Mouse (Mus musculus) kidney, postnatal 4 days (tissue): Measurements from ENCODE around the gene Gon7.

ENCODE experiments used
- DNase-seq, 2 experiments: peaks; one replicate each; pipeline ENCODE4 v3.0.0; 2021; ENCODE audit warnings: mixed read lengths in 2 of 2

Gon7 gene

GRCm38 (mm10) chr12:102742056-102742455 is 15.5 kb downstream of the Gon7 start:
- DNase-seq: no peak

DNA sequence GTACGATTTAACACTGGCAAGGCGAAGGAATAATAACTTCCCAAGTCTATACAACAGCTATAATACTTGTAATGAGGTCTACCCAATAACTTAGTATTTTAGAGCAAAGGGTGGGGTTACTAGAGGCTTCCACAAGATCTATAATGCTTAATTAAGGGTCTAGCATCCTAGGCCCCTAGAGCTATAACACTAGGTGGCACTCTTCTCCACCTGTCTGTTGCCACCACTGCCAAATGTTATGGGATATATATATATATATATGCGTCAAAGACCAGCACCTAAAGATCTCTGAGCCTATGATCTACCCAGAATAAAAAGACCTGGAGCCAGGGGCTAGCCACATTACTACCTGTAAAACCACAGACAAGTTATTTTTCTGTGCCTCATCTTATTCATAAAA is 17.3 kb downstream of the Gon7 start:
- no peak for DNase-seq

DNA sequence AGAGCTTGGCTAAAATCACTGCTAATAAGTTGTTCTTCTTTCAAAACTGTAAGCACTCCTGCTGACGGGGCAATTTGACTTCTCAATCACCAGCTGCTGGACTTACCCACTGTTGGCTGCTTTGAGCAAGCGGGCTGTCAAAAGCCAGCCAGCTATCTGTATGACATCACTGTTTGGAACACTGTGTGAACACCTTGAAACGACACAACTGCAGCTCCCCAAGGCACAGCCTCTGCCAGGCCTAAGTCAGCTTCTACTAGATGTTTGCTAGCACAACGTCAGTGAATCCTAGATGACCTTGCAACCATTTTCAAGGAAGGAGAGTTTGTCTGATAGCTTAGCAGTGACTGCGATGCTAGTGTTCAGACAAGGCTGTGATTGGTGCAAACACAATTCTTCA is 18.5 kb downstream of the Gon7 start:
- DNase-seq: no peak

DNA sequence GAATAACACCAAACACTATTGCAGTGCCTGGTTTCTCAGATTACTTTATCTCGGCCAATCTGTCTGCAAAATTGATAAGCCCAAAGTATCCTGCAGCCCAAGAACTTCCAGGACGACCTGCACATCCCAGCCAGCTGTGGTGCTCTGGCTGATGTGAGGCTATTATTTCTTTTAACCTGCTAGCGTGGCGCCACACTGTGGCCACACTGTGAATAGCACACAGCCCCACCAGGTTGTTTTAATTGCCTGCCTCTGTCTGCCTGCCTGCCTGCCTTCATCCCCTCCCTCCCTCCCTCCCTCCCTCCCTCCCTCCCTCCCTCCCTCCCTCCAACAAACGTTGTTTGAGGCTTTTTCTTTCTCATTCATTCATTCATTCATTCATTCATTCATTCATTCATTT is 24.2 kb downstream of the Gon7 start:
- DNase-seq: peak; percentile 81 to 87

DNA sequence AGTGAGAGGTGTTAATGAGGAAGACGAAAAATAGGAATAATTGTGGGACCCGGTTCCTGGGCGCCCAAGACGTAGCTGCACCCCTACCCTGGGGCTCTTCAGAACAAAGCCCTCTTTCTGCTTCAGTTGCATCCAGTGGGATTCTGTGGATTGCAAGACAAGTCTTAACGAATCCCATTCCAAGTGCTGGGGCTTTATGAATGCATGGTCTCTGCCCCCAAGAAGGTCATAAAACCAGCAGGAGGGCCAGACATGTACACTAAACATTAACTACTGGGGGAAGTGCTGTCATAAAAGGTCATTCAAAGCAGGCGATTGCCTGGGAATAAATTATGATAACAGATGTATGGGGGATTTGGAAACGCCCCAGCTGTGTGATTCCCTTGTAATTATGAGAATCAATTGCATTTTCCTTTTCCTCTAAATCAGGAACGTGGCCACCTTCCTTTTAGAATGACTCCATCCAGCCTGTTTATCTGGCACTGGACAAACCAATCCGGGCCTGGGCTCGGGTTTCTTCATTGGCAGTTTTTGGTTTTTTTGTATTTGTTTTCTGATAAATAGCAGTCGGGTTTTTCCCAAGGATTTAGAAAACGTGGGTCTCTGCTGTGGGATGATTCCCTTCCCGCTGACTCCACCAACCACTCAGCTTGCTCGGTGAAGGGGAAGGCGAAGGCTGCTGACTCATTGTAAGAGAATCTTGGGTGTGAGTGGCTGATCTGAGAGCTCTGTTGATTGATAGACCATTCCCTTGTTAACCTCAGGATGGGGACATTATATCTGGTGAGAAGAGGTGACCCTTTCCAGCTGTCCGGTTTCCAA is 26.6 kb downstream of the Gon7 start:
- peak; percentile 21 to 43 for DNase-seq

DNA sequence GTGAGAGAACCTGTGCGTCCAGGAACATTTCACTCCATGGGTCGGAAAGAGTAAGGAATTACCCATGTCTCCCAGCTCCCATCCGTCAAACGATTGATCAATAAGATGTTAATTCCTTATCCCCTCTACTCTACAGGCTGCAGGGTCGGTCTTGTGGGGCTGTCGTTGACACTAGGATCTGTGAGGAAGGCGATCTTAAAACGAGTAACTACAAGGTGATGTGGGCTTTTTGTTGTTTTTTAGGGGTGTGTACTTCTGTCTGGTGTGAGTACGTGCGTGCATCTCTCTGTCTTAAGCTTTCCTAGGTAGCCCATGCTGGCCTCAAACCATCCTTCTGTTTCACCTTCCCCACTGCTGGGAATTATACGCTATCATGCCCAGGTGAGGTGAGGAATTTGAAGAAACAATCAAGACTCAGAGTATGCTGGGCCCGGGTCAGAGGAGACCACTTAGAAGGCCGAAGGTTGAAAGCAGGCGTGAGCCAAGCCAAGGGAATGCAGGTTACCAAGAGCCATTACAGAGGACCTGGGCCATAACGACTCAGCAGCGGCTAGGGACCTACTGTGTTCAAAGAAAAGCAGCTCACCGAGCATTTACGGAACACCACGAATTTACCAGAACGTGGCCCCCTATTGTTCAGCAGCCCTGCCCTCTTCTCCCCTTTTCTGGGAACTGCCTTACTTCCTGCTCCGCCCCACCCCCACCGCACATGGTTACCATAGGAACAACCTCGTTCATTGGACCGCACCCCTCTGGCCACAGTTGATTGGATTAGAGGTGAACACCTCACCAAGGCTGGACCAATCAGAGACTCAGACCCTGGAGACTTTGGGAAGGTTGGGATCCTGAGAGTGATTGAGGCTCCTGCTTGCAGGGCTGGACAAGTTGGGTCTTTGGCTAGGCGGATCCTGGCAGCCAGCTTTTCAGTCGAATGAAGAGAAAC is 27.5 kb downstream of the Gon7 start:
- DNase-seq: peak; percentile 88 to 93

- no peak for DNase-seq
Observed at GRCm38 (mm10) chr12:102725761-102726175, 31.8 kb downstream of the Gon7 start.

DNA sequence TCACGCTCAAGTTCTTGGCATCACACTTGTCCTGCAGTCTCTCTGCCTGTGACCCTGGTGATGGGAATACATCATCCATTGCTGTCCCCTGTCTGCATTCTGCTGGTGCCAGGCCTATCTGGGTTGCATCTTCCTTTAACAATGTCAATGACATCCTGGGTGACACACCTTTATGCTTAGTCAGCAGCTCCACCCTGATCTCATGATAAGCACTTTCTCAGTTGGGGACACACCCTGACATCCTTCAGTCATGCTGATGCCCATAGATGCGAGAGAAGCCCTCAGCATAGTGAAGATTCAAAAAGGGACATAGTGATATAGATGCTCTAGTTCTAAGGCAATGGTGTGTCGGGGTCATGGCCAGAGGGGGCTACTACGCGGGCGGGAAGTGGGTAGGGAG is 32.5 kb downstream of the Gon7 start:
- no peak for DNase-seq

GRCm38 (mm10) chr12:102723861-102724260 is 33.7 kb downstream of the Gon7 start:
- DNase-seq: no peak

DNA sequence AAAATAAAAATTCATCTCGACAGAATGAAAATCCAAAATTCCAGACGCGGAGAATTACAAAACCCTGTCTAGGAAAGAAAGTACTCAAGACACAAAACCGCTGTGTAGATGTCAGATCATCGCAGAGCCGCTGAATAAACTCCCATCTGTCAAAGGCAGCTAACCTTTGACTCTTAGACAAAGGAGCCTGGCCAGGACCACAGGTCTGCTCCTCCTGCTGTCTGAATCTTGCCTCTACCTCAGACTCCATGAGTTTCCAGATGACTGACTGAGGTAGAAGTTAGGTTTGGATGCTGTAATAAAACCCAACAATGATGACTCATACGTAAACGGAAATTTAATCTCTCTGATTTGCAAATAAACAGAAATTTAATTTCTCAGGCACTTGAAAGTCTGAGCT is 34.6 kb downstream of the Gon7 start:
- no peak for DNase-seq

GRCm38 (mm10) chr12:102722451-102722850 is 35.2 kb downstream of the Gon7 start:
- peak; percentile 37 to 58 for DNase-seq

DNA sequence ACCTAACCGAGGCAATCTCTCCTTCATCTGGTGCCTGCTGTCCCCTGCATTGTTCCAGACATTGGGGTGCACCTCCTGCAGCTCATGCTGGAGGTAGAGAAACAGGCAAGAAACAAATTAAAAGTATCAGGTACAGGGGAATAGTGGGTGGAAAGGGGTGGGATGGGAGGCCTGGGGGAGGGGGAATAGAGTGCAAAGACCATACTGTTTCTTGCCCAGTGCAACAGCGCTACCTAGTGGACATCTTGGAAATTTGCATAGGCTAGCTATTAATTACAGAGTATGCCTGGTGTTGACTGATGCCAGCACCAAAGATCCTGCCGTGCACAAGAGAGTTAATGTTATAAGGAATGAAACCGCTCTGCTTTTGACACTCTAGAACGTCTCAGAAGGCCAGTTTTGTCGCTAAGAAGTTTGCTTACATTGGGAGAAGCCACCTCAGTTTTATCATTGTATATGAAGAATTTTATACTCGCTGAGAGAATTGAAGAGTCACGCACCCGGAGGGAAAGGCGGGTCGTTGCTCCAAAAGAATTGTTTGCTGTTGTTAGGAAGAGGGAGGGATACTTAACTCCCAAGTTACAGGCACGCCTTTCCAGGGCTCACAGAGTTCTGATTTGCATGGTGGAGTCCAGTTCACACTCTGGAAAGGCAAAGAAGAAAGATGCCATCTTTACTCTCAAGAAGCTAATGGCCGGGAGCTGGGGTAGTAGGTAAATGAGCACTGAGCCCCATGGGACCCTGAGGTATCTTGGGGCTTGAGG is 37.9 kb downstream of the Gon7 start:
- peak; percentile 66 to 71 for DNase-seq

GRCm38 (mm10) chr12:102714654-102715395 is 42.8 kb downstream of the Gon7 start:
- DNase-seq: no peak

DNA sequence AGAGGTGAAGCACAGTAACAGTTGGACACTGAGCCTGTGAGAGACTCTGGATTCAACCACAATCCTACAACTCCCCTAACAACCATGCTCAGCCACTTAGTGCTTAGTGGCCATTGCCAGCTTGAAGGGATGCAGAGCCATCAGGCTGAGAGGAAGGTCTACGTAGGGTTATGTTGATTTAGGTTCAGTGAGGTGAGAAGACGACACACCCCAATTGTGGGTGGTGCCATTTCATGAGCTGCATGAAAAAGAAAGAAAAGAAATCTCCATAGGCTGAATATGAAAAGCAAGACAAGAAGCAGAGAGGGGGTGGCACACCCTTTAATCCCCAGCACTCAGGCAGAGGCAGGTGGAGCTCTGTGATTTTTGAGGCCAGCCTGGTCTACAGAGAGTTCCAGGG is 43.5 kb downstream of the Gon7 start:
- no peak for DNase-seq

GRCm38 (mm10) chr12:102713153-102713865 is 44.3 kb downstream of the Gon7 start:
- no peak for DNase-seq

DNA sequence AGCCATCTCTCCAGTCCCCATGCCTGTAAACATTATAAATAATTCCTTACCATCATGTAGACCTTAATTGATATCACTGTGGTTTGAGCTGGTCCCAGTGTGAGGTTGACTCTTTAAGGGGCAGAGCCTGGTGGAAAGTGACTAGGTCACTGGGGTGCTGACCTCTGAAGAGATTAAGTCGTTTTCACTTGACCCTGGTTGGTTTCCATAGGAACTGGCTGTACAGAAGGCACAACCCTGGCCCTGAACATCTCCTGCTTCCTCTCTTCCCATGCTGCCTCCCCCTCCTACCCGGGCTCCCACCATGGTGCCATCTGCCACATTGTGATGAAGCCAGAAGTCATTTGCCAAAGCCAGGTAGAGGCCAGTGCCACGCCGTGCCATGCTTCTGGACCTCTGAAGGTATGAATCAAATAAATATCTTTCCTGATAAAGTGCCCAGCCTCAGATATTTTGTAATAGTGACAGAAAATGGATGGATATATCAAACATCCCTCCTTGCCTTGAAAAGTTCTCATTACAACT is 46.7 kb downstream of the Gon7 start:
- no peak for DNase-seq

DNA sequence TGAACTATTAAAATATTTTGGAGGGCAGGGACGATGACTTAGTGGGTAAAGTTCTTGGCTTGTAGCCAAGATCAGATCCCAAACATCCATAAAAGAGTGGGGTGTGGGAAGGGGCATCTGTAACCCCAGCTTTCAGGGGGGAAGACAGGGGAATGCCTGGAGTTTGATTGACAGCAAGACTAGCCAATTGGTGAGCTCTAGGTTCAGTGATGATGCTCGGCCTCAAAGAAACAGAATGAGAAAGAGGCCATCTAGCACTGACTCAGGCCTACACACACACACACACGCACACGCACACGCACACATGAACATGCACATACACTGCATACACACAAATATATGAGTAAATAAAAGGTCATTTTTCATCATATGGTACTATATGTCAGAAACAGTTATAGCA is 47.7 kb downstream of the Gon7 start:
- DNase-seq: no peak

- DNase-seq: peak; percentile 50 to 67
Observed at GRCm38 (mm10) chr12:102708220-102708619, 49.4 kb downstream of the Gon7 start.

DNA sequence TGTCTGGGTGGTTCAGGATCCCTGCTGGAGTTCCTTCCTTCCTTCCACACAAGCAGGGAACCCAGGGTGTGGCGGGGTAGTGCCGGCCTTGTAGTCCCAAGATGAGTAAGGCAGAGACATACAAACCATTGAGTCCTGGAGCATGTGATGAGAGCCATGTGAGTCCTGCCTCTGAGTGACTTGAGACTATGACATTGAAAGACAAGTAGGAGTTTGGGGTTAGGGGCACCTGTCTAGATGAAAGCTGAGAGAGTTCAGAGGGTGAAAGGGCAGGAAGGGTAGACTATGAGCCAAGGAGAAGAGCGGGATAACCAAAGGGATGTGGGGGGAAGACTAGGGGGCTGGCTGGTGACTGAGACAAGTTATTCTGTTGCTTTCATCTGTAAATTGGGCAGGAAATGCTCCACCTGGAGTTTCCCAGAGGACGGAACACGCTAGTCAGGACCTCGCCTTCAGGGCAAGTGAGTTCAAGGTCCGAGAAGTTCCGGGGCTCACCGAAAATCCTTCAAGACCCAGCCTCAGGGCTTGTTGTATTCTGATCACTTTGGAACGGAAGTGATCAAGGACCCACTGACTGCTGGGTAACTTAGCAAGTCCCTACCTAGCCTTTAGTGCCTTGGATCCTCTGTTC is 50.7 kb downstream of the Gon7 start:
- no peak for DNase-seq

- DNase-seq: no peak
Observed at GRCm38 (mm10) chr12:102705906-102706640, 51.5 kb downstream of the Gon7 start.
